Mouse (Mus musculus) embryonic facial prominence, embryonic 11.5 days (tissue): ENCODE measurements around the gene Slc39a7. TPM values are rescaled to one million over a fixed set of nuclear protein-coding genes. Genes with fewer than 3 reads are reported as not detected.
"Not testable (repeated sequence)": the region's sequence is repeated elsewhere in the genome, so short reads cannot be mapped to it uniquely, and the experiment has no call there.

ENCODE experiments used
- ATAC-seq: fragments of 200-750 bp; cut with Nextera tagmentation; replicated peaks from 2 replicates; pipeline ENCODE4 v1.8.0; 2017; ENCODE audit warnings: low read depth; ENCODE audit not compliant: insufficient number of reproducible peaks, low FRiP score, low TSS enrichment
- DNase-seq: peaks from one replicate; pipeline ENCODE4 v3.0.0-alpha.2; 2015; ENCODE audit warnings: low spot score
- H3K27ac ChIP-seq: fragments of 300-500 bp; sonication (generic); replicated peaks from 2 replicates; pipeline ENCODE4 v1.5.1; 2014; ENCODE audit warnings: mild to moderate bottlenecking, low read depth, low read length, control low read depth
- H3K27me3 ChIP-seq: fragments of 300-500 bp; sonication (generic); 2 replicates; pipeline ENCODE4 v1.6.1; 2014; ENCODE audit warnings: mild to moderate bottlenecking, low read length, moderate library complexity, mixed read lengths; ENCODE audit not compliant: control insufficient read depth, insufficient read depth
- H3K36me3 ChIP-seq: fragments of 300-500 bp; sonication (generic); replicated peaks from 2 replicates; pipeline ENCODE4 v1.6.1; 2014; ENCODE audit warnings: low read depth, mild to moderate bottlenecking, low read length, moderate library complexity, mixed read lengths; ENCODE audit not compliant: control insufficient read depth, insufficient read depth
- H3K4me1 ChIP-seq: fragments of 300-500 bp; sonication (generic); 2 replicates; pipeline ENCODE4 v1.6.1; 2014; ENCODE audit warnings: low read length, mixed read lengths; ENCODE audit not compliant: control insufficient read depth, insufficient read depth
- H3K4me2 ChIP-seq: fragments of 300-500 bp; sonication (generic); 2 replicates; pipeline ENCODE4 v1.6.1; 2014; ENCODE audit warnings: low read depth, mild to moderate bottlenecking, control low read depth, low read length, moderate library complexity
- H3K4me3 ChIP-seq: fragments of 300-500 bp; sonication (generic); 2 replicates; pipeline ENCODE4 v1.5.1; 2014; ENCODE audit warnings: low read depth, low read length, control low read depth
- H3K9ac ChIP-seq: fragments of 300-500 bp; sonication (generic); replicated peaks from 2 replicates; pipeline ENCODE4 v1.6.1; 2014; ENCODE audit warnings: mild to moderate bottlenecking, control low read depth, low read length
- H3K9me3 ChIP-seq: fragments of 300-500 bp; sonication (generic); replicated peaks from 2 replicates; pipeline ENCODE4 v1.6.1; 2016; ENCODE audit warnings: mild to moderate bottlenecking, low read length, inconsistent platforms, mixed read lengths; ENCODE audit not compliant: control insufficient read depth
- WGBS: fragments of 180-500 bp; shearing (Covaris S2); extraction: QIAGEN DNeasy Blood & Tissue Kit; methylation state at CpG from one replicate; pipeline ENCODE4 v1.1.7; 2014; 5-methylcytosine and 5-hydroxymethylcytosine counted together
- polyA plus RNA-seq: library from polyadenylated mRNA; unstranded; fragments of >200 nt; fragmentation: Nextera tagmentation; extraction: Ambion mirVana; gene quantifications from 2 replicates; pipeline ENCODE4 v1.2.1, GENCODE M21; 2014

The Slc39a7 gene
- polyA plus RNA-seq, 1 experiment from 2014 or later: 72.1 TPM

DNA sequence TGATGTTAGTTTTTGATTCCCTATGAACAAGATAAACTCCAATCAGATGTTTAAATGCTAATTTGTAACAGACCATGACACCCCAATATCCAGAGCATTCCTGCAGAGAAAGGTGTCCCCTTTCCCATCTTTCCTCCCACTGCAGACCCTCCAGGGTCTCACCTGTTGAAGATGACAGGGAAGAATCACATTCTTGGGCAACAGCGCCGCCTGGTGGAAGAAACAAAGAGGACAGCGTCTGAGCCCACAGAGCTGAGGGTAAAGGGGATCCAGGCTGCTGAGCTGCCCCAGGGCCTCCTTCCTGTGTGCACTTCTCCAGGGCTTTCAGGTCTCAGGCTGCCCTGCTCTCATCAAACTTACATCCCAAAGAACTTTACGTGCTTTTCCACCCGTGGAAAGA is 28.1 kb downstream of the Slc39a7 start:
- H3K27me3 ChIP-seq: peaks cover 22% of the 10 kb centered on the region
- no peak overlapping the region for H3K27ac ChIP-seq
- peaks cover 5% of the 10 kb centered on the region; the same call in 1 of the 2 replicates for H3K4me1 ChIP-seq
- no peak overlapping the region for H3K4me3 ChIP-seq
- no peak overlapping the region for H3K9ac ChIP-seq
- H3K36me3 ChIP-seq: no peaks in the 10 kb centered on the region
- H3K4me2 ChIP-seq: no peak overlapping the region
- ATAC-seq: no peak
- DNase-seq: peak; percentile 54
- WGBS: 4% methylated on average over 5 of the region's 5 CpGs
- no peaks in the 10 kb centered on the region for H3K9me3 ChIP-seq

DNA sequence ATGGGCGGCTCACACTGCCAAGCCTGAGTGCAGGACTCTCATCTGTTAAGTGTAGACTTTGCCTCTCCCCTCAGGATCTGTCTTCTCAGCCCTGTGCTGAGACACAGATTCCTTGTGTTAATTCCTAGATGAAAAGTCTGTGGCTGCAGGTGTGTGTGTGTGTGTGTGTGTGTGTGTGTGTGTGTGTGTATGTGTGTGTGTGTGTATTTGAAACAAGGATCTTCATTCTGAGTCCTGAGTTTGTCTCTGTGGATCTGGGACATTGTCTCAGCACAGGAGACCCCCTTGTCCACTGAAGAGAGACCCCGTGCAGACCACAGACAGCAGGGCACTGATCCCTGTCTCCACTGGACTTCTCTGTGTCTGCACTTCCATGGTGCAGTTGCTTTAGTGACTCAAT is 30.7 kb downstream of the Slc39a7 start:
- H3K4me3 ChIP-seq, H3K36me3 ChIP-seq, H3K9ac ChIP-seq, DNase-seq, H3K4me1 ChIP-seq, H3K4me2 ChIP-seq, H3K27ac ChIP-seq, ATAC-seq, H3K9me3 ChIP-seq: not testable (repeated sequence)
- WGBS: 47% methylated on average over 2 of the region's 2 CpGs
- H3K27me3 ChIP-seq: peaks cover 27% of the 10 kb centered on the region

DNA sequence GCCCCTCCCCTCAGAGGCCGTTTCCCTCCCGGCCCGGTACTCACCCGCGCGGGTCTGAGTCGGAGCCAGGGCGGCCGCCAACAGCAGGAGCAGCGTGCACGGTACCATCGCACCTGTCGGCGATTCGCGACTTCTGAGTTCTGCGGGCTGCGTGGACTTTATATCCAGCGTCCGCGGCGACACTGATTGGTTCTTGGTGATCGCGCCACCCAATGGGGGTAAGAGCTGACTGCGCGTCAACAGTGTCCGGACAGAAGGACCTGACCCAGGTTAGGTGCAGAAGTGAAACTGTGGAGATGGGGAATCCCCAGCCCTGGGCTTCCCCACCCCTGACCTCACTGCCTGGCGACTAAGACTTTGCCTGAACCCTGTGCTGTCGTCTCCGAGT is 31.3 kb downstream of the Slc39a7 start, which contains the start of gene H2-K1:
H2-K1 (minus strand) TSS at position 198 of the 388 bp plus-strand sequence.
- H3K4me2 ChIP-seq: peak within 1 kb of the TSS; percentile 93
- WGBS: under 1% methylated on average over 30 of the region's 30 CpGs
- ATAC-seq (peak; percentile 67), DNase-seq (peak; percentile 68)
- no peaks in the 10 kb centered on the region for H3K9me3 ChIP-seq
- H3K4me3 ChIP-seq: peak within 1 kb of the TSS; percentile 44
- peak within 1 kb of the TSS; percentile 47 for H3K9ac ChIP-seq
- H3K36me3 ChIP-seq: no peaks in the 10 kb centered on the region
- H3K27me3 ChIP-seq: peaks cover 27% of the 10 kb centered on the region
- H3K4me1 ChIP-seq: peaks cover 5% of the 10 kb centered on the region; the same call in 1 of the 2 replicates
- H3K27ac ChIP-seq: no peak within 1 kb of the TSS

DNA sequence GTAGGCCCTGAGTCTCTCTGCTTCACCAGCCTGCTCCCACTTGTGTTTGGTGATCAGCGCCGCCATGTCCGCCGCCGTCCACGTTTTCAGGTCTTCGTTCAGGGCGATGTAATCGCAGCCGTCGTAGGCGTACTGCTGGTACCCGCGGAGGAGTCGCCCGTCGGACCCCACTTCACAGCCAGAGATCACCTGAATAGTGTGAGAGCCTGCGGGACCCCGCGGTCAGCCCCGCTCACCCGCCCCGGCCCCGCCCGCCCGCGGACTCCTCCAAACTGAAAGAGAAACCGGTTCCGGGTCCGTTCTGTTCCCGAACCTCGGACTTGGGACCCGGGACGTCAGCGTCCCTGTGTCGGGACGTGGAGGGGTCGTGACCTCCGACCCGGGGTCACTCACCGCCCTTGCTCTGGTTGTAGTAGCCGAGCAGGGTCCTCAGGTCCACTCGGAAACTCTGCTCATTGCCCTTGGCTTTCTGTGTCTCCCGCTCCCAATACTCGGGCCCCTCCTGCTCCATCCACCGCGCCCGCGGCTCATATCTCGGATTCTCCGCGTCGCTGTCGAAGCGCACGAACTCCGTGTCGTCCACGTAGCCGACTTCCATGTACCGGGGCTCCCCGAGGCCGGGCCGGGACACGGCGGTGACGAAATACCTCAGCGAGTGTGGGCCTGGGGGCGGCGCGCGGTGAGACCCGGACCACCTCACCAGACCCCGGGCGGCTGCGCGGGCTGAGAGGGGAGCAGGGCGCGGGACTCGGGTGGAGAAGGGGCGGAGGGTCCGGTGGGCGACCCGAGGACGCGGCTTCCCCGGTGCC is 31.9 kb downstream of the Slc39a7 start:
- Histone ChIP-seq H3K27ac (no peak overlapping the region), H3K9ac (peak overlapping the region; percentile 47), H3K4me3 (peak overlapping the region; percentile 44), H3K27me3 (peaks cover 27% of the 10 kb centered on the region), H3K9me3 (no peaks in the 10 kb centered on the region), H3K4me1 (peaks cover 5% of the 10 kb centered on the region; the same call in 1 of the 2 replicates), H3K36me3 (no peaks in the 10 kb centered on the region), H3K4me2 (peak overlapping the region; percentile 93)
- ATAC-seq: peak; percentile 65; the same call in 1 of the 2 replicates
- DNase-seq: peak; percentile 22
- WGBS: 2% methylated on average over 82 of the region's 87 CpGs

DNA sequence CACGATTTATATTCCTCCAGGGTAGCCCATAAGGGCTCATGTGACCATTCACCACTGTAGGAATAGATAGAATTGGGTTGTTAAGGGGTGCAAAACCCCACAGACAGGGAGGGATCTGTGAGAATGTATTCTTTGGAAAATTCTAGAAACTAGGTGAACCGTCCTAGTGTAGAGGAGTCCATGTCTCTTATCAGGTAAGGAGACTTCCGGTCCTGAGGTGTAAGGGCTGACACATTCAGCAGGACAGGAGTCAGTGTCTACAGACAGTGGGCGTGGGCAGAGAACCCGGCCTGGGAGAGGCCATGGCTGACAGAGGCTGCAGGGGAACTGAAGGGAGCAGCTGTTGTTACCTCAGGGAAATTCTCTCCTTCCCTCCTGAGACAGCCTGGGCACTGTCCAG is 32.8 kb downstream of the Slc39a7 start:
- not testable (repeated sequence) for H3K9ac ChIP-seq, H3K9me3 ChIP-seq, H3K4me2 ChIP-seq, H3K4me3 ChIP-seq, ATAC-seq, H3K4me1 ChIP-seq, H3K27ac ChIP-seq, H3K36me3 ChIP-seq, DNase-seq
- H3K27me3 ChIP-seq: peaks cover 27% of the 10 kb centered on the region
- 53% methylated on average over 5 of the region's 5 CpGs for WGBS

DNA sequence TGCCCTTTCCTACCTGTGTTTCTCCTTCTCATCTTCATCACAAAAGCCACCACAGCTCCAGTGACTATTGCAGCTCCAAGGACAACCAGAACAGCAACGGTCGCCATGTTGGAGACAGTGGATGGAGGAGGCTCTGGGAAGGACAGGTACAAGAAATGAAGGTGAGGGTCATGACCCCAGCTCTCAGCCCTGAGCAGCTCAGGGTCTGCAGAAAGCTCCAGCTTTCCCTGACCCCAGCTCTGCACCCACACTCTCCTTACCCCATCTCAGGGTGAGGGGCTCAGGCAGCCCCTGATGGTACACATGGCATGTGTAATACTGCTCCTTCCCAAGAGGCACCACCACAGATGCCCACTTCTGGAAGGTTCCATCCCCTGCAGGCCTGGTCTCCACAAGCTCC is 34.5 kb downstream of the Slc39a7 start:
- peaks cover 27% of the 10 kb centered on the region for H3K27me3 ChIP-seq
- not testable (repeated sequence) for H3K4me3 ChIP-seq, H3K36me3 ChIP-seq, H3K9ac ChIP-seq, ATAC-seq, H3K4me1 ChIP-seq, DNase-seq, H3K9me3 ChIP-seq, H3K4me2 ChIP-seq, H3K27ac ChIP-seq
- WGBS: 96% methylated on average over 2 of the region's 2 CpGs

DNA sequence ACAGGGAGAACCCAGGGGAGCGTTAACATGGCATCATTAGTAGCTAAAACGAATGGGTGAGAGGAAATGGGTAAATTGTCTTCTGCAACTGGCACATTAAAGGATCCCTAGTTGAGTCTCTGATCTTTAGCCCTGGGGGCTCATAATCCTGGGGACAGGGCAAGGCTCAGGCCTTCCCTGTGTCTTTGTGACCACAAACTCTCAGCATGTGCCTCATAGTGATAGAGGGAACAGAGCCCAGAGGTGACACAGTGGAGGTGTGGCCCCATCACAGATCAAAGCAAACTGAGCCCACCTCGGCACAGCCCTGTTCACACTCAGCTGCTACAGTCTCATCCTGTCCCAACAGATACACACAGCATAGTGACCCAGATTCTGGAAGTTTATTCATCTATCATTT is 35.8 kb downstream of the Slc39a7 start:
- no peak for DNase-seq
- Histone ChIP-seq H3K27ac (no peak overlapping the region), H3K4me2 (no peak overlapping the region), H3K9me3 (no peaks in the 10 kb centered on the region), H3K27me3 (peaks cover 21% of the 10 kb centered on the region), H3K9ac (no peak overlapping the region), H3K4me1 (peaks cover 5% of the 10 kb centered on the region; the same call in 1 of the 2 replicates), H3K36me3 (no peaks in the 10 kb centered on the region), H3K4me3 (no peak overlapping the region)
- ATAC-seq: no peak
- WGBS: 70% methylated on average over 3 of the region's 3 CpGs

DNA sequence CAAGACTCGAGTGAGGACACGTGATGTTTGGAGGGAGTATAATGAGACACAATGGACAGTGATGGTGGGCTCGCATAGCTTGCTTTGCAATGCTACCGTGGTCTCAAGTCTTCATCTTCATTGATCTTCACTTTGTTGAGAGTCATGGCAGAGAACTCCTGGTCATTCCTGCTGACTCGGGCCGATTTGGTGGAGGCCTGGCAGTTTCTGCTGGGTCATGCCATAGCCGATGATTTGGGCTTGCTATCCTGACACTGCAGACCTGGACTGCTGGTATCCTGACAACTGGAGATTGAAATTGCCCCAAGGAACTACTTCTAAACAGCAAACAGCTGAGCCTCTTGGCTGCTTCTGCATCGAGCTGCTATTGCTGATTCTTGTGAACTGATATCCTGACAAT is 36.5 kb downstream of the Slc39a7 start:
- WGBS: 92% methylated on average over 8 of the region's 8 CpGs
- Histone ChIP-seq H3K4me3 (no peak overlapping the region), H3K27ac (no peak overlapping the region), H3K27me3 (peaks cover 14% of the 10 kb centered on the region), H3K9me3 (no peaks in the 10 kb centered on the region), H3K9ac (no peak overlapping the region), H3K4me2 (no peak overlapping the region), H3K36me3 (no peaks in the 10 kb centered on the region), H3K4me1 (peaks cover 4% of the 10 kb centered on the region; the same call in 1 of the 2 replicates)
- ATAC-seq (no peak), DNase-seq (no peak)
